Mouse (Mus musculus): ENCODE results near the gene Gzmd.

Gene Gzmd

GRCm38 (mm10) chr14:56082016-56082415 lies 50.4 kb downstream of the Gzmd start:
- DNase-seq (ENCODE audit: low read depth), result no peak

Data from naive thymus-derived CD4-positive, alpha-beta T cell, adult 2 months (primary cell).